Mouse (Mus musculus) megakaryocyte progenitor cell, adult 5-6 weeks (primary cell): Measurements from ENCODE around the gene Cipc. TPM values are rescaled to one million over a fixed set of nuclear protein-coding genes. Genes with fewer than 3 reads are reported as not detected.
A peak's percentile ranks its signal among the peaks of the same experiment; 100 is the strongest.

ENCODE experiments used
- ATAC-seq: replicated peaks from 2 replicates; pipeline ENCODE4 v1.8.0; 2016; ENCODE audit warnings: mild to moderate bottlenecking, moderate TSS enrichment, inconsistent platforms; ENCODE audit not compliant: poor library complexity
- total RNA-seq, 2 experiments: library from RNA; stranded (forward) in 1 of 2; stranded (reverse) in 1 of 2; fragments of 157-497, 149-512 nt in 1 of 2; fragments of 200-1000 nt in 1 of 2; gene quantifications; 2 replicates each; pipeline versions ENCODE4 v1.2.3 to v1.2.4; 2015 to 2017

Cipc gene
- total RNA-seq, 2 experiments from 2014 or later: 17.6 to 22.0 TPM

DNA sequence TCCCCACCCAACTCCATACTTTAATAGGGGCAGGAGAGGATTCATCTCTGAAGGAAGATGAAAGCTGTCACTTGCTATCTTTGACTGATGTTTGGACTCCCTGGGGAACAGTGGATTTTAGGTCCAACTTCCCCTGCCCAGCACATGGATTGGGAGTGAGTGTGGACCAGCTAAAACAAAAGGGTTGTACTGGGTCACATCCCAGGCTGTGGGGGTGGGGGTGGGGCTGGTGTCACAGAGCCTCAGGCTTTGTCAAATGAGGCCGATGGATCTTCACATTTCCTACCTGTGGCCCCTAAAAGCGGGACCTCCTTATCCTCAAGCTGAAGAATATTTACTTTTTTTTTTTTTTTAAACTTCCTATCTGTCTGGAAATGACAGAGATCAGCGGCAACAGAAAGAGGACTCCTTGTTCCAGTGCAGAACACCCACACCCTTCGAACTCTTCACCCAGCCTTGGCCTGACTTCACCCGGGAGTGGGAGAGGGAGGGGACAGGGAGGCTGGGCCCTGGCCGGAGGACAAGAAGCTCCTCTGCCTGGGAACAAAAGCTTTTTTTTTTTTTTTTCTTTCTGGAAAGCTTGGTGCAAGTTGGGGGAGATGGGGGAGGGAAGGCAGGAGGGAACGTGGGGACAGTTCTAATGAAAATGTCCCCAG lies 14.8 kb upstream of the Cipc start:
- ATAC-seq: no peak

DNA sequence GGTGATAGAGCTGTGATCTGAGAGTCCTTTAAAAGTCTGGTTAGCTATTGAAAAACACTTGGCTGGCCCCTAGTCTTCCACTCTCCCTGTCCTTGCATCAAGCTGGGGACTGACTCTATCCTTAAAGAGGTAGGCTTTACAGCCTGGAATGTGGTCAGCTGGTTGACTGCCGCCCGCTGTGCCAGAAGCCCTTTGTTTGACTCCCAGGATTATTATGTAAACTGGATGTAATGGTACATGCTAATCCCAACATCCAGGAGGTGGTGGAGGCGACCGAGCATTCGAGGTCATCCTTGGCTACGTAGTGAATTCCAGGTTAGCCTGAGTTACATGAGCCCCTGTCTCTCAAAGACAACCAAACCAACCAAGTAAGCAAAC lies 14.3 kb upstream of the Cipc start:
- ATAC-seq: no peak

DNA sequence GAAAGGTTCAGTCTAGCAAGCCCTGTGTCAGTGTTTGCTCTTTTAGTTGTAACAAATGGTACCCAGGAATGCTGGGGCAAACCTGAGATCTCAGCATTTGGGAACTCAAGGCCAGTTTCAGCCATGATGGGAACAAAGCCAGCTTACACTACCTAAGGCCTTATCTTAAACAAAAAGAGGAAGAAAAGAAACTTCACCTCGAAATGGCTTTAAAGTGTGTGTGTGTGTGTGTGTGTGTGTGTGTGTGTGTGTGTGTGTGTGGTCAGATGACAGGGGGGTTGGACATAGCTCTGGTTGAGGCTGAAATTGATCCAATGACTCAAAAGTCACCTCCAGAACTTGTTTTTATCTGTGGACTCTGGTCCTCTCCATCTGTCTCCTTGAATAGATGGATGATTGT lies 12.1 kb upstream of the Cipc start:
- no peak for ATAC-seq

DNA sequence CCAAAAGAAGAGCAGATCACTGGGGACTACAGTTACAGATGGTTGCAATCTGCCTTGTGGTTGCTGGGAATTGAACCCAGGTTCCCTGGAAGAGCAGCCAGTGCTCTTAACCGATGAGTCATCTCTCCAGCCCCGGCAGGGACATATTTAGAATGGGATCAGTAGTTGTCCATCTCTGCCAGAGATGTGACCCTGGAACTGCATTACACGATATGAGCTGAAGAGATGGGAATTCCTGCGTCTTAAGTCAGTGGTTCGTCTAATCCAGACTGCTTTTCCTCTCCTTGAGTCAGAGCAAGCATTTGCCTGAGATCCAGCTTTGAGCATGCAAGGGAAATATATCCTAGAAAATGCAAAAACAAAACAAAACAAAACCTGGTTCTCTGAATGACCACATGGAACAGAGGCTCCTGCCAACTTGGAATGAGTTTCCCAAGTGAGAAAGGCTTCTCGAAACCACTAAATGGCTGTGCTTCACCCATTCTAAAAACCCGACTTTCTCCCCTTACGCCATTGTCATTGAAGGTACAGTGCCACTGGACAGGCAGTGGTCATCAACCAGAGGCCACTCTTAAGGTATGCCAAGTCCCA lies 11.1 kb upstream of the Cipc start:
- no peak for ATAC-seq

DNA sequence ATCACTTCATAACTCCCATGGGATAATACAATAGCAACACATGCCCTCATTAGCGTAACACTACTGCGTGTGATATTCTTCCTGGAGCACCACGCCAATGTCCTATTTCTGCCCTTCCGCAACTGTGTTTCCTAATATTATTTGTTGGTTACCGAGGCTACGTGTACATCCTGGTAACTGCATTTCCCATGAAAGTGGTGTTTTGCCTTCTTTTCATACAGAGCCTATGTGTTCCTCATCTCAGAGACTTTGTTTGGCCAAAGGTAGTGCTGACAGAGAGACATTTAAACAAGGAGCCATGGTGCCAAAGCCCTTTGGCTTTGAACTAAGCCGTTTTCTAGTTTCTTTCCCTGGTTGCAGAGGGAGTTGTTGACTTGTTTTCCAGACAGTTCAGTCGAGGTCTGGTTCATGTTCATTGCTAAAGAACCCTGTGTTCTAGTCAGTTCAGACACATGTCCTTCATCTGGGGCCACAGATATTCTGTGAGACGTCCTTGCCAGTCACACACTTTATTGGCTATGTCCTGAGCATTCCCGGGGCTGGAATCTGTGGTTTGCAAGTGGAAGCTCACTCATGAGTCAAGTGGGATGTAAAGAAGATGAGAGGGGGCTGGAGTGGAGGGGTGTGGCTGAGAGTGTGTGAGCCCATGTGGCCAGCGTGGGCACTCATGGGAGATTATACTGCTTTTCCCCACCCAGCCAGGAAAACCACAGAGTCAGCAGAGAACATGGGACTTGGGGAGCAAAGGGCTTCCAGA lies 10.1 kb upstream of the Cipc start:
- ATAC-seq: no peak

DNA sequence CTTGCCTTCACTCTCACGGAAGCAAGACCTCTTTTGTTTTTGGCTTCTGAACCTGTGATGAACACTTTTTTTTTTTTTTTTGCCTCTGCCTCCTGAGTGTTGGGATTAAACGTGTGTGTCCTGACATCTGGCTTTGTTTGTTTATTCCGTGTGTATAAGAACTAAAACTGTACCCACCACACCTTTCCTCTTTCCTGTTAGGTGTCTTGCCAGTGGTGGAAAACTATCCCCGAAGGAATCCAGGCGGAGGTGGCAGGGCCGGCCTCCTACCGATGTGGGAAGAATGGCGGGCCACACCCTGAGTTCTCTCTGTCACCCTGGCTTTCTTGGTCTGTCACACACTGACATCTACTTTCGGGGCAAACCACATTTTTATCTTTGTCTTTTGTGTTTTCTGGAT lies 8.3 kb upstream of the Cipc start:
- 0 out of 2 replicates have a peak, but pooled peaks have one; percentile 23 for ATAC-seq

DNA sequence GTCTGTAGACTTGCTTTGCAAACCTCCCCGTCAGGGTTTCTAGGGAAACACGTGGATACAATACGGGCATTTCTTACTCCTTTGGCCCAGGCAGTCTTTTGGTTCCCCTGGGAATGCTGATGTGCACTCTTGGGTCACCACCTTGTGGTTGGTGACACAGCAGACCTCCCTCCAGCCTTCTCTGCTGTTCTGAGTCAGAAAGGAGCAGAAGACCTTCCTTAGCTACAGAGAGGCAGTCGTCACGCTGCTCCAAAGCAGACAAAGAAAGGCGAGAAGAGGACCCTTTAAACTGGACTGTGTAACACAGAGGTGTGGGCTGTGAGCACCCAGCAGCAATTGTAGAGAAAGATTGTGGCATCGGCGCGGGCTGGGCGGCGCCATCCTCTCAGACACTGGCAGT lies 5.7 kb upstream of the Cipc start:
- no peak for ATAC-seq

DNA sequence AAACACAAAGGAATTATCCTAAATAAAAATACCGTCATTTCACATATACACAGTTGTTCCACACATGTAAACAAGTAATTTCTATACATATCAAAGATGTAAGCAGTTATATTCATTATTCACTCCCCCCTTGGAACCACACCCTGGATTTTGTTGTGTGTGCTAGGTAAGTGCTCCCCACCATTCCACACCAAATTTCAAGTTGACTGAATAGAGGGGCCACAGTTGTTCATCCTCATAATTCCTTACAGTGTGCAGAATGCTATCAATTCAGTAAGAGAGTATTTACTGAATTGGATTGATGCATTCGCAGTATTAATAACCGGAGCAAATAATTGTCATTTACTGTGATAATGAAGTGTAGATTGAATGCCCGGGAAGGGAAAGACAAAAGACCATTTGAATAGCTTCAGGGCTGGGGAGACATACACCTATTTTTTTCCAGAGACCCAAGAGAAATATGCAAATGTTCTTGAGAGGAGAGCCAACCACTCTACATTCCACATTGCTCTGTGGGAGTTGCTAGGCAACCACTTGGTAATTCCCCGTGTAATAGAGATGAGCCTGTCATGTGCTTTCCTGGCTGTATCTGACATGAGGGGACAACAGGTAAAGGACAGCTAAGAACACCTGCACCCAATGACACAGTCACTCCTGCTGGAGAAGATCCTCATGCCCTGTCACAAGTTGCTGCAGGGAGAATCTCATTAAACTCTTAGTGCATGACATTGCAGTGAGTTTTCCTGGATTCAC lies 4.9 kb upstream of the Cipc start:
- no peak for ATAC-seq

DNA sequence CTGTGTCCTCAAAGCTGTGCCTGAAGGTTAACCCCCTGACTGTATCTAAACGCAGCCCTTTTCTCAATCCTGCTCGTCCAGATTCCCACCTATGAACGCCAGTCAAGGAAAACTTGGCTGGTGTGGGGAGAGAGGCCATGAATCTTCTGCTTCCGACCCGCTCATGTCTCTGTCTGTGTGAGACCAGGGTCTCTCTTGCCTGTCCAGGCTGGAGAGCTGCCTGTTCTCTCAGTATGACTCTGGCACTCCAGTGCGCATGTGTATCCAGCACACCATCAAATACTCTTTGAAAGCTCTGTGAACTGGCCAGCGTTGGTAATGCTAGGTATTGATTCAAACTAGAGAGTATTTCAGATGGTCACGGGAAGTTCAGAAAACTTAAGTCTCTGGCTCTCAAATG lies 3.4 kb upstream of the Cipc start:
- ATAC-seq: no peak

DNA sequence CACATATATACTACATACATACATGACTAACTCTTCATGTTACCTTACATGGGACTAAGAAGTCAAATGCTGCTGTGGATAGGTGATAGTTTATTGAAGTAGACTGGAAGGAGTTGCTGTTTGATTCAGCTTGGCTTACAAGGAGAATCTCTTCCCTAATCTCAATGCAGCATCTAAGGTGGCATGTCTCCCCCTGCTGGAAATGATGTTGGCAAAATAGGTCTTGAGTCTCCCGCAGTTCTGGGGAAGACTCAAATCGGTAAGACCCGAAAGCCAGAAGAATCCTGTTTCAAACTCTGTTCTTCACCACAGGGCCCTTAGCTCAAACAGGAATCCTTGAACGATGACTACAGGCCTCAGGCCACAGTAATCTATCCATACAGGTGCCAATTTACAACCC lies 1.7 kb upstream of the Cipc start:
- 0 out of 2 replicates have a peak, but pooled peaks have one; percentile 19 for ATAC-seq

DNA sequence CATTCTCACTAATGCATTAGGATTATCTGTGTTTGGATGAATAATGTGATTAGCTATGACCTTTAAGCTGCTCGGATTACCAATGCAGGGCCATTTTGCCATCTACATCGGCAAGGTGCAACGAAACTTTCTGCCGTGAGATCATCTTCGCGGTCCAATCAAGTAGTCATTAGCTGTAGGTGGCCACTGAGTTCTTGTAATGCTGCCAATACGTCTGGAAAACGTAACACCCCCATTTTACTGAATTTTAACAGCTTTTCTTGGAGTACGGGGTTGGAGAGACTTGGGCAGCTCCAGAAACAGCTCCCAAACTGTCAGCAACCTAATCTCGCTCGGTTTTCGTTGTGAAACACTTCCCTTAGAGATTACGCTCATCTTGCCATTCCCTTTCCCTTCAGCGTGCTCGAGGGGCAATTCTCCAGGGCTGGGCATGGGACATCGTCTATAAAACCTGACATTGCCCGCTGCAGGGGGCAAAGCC lies 502 bp upstream of the Cipc start:
- no peak for ATAC-seq

DNA sequence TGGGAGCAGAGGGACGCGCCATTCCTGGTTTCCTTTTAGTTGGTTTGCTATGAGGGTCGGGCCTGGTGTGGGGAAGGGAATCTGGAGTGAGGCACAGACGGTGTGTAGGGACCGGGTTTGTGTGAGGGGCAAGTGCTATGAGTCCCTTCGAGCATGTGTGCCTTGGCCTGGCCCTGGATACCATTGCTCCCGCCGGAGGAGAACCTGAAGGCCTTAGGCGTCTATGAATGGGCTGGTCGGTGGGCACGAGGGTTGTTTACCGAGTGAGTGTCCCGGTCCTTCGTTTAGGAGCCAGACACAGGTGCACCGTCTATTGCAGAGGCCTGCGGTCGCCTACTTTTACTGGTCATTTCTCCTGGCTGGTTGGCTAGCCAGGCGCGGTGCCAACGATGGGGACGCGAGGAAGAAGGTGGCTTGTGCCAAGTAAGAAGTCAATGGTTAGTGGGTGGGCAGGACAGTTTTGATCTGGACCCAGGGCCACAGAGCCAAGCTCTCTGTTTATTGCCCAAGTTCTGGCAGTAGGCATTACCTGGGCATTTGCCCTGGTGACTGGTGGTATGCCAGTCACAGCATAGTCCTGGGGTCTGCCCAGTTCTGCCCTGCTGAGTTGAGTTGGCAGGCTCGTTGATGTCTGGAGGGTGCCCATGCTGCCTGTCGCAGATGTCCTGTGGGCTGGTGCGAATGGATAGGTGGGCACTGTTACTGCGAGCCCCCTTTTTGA lies 998 bp downstream of the Cipc start:
- ATAC-seq: no peak

DNA sequence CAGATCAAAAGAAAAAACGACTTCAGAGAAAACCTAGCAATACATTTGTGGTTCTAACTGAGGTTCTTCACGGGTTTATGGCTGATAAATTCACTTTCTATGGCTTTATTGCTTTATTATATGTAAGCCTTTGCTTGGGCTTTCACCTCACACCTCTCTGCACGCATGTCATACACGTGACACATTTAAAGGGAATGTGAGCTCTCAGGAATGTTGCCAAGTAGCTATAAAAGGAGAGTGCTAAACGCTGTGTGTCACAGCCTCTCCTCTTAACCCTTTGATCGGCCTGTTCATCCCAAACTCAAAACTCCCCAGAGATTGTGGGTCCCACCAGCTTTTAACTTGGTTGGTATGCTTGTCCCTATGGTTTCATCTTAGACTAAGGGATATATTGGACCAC lies 1.8 kb downstream of the Cipc start:
- ATAC-seq: no peak

DNA sequence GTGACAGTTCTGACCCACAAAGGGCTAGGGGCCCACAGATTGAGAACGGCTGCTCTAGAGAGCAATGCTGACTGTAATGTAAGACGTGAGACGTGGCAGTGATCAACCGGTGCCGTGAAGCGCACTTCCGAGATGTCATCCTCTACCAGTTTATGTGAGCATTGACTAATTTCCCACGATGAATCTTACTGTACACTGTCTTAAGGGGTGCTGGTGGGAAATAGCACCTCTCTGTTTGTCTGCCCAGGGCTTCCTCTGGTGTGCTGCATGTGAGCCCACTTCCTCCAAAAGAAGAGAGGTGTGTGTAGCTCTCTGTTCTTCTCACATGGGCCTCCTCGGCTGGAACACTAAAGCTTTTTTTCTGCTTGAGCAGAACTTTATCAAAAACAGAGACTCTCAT lies 2.7 kb downstream of the Cipc start:
- ATAC-seq: no peak

DNA sequence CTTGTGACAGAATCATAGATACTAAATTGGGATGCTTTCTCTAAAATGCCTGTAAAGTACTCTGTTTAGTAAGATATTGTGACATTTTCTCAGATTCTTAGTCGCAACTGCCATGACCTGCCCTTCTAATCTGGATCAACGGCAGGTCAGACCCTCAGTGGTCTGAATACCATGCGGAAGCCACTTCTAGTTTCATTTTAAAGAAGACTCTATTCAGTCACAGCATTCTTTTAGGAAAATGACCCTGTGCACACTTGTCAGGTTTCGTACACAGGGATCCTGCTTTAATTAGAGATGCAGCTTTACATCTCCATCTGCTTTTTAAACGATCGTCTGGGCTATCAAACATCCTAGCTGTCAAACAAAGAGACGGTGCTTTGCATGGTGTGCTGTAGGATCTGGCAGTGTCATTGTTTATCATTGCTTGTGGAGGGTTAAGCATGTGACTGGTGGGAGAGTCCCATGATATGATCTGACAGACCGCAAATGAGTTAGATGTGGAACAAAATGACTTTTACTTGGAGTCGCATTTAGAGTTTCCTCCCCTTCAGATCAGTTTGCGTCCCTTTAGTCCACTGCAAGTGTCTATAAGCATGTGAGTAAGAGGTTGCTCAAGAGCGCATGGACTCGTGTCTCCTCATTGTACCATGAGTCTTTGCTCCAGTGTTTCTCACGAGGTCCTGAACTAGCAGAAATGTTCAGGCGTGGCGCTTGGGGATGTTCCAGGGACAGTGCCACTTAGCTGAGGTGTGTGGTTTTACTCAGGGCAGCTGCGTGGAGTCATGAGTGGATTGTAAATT lies 3.5 kb downstream of the Cipc start:
- ATAC-seq: peak; percentile 41

DNA sequence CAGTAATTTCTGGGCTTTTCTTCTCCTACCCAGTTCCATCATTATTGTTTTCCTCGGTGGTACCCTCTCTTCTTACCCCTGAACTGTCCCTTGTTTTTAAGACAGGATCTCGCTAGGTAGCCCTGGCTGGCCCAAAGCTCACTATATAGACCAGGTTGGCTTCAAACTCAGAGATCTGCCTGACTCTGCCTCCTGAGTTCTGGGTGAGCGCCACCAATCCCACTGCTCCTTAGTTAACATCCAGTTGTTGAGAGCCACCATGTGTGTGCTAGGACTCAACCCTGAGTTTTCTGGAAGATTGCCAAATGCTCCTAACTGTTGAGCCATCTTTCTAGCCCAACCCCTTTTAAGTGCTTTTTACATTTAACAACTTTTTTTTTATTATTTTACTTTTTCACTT lies 4.1 kb downstream of the Cipc start:
- ATAC-seq: no peak

DNA sequence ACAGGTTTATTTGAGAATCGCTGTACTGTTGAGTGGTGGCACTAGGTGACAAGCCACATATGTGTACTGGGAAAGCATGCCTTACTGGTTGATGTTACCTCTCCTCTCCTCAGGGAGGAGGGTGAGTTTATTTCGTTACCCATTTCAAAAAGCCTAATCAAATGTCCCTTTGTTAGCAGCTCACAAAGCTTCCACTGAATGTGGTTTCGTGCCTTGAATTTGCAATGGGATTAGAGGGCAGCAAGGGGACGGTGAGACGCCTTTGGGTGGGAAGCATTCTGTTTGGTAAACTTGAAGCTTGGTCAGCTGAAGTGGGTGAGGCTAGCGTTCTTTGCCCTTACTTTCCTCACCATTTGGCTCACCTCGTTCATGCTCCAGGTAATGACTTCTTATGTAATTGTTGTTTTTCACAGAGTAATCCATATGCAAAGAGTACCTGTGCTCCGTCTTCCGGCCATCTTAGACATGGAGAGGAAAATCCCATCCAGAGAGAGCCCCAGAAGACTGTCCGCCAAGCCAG lies 5.5 kb downstream of the Cipc start:
- ATAC-seq: no peak

DNA sequence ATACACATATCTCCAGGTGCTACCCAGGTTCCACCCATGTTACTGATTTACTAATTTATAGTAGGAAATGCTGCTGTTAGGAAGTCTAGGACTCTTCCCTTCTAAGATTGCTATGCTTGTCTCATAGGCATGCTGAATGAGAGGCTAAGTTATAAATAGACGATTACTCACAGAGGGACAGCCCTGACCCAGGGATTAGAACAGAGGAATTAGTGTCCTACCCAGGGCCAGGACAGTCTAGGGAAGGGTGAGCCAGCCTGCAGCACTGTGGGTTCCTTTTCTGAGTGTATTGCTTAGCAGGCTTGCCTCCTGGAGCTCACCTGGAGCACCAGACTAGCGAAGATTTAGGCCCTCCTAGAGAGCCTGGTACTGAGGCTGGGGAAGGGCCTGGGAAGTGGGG lies 9.1 kb downstream of the Cipc start:
- ATAC-seq: no peak

DNA sequence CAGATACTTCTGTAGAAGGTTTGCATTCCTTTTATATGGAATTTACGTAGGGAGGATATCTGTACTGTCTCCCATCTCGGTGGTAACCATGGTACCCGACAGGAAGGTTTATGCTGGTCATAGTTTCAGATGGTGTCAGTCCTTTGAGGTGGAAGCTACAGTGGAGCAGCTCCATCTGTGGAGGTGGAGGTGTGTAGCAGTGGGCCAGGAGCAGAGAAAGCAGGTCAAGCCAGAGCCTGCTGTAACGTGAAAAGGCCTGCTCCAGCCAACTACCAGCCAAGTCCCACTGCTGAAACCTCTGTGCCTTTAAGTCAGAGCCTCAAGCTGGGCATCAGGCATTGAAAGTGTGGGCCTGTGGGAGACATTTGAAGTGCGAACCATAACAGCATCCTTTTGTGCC lies 11.7 kb downstream of the Cipc start:
- no peak for ATAC-seq

DNA sequence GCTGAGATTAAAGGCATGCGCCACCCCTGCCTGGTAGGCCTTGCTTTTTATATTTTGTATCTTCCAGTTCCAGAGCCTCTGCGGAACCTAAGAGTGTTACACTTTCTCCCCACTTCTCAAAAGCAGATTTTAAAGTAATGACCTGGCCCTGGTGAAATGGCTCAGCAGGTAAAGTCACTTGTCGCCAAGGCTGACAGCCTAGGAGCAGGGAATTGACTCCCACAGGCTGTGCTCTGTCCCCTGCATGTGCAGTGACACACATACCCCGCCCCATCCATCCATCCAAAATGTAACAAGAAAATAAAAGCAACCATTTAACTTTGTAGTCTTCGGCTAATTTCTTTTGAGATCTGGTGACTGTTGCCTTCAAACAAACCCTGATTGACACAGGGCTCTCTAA lies 12.8 kb downstream of the Cipc start:
- no peak for ATAC-seq
